Mouse (Mus musculus): Measurements from ENCODE around the gene Dnmt3l. TPM values are rescaled to one million over a fixed set of nuclear protein-coding genes. Genes with fewer than 3 reads are reported as not detected.

The Dnmt3l gene
- total RNA-seq, 4 experiments from 2014 or later: 4.3 to 41.2 (median 20.8) TPM

GRCm38 (mm10) chr10:78037139-78037538, 4.6 kb upstream of the Dnmt3l start:
- no peak for DNase-seq

DNA sequence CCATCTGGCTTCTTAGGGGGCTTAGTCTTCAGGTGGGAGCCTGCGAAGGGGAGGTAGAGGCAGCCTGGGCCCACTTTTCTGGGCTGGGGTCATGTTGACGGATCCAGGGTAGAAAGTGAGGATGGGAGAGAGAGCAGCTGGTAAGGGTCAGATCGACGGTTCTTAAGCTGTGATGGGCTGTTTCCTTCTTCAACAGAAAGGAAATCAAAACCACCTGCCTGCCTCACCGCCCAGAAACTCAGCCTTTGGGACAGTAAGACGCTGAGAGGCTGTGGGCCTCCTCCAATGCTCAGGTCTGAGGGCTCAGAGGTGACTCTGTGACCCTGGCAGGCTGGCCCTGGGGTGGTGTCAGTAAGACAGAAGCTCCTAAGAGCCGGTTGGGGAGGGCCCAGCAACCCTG, 349 bp downstream of the Dnmt3l start:
- no peak for DNase-seq

DNA sequence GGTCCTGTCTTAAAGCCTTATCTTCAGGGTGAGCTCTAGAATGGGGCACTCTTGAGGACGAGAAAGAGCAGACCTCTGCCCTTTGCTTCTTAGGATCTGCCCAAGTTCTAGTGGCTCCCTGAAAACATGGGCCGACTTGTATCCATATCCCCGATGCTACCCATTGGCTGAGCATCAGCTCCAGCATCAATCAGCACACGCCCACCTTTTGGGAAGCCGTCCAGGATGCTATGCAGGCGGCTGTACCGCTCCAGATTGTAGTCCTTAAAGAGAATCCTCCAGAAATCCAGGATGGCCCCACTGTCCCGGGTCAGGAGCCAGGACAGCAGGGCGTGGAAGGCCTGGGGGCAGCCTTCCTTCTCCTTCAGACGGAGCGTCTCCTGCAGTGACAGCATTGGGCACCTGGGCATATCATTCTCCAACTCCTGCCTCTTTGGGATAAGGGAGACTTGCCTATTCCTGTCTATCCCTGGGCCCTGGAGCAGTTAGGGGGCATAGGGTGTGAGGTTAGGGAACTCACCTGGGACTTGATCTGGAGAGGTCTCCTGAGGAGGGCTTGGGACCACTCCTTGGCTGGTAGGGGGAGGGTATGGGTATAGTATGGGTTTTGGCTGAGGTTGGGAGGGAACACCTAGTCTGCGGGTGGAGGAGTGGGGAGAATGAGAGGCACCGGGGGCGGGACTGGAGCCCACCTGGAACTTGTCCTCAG, 1.1 kb downstream of the Dnmt3l start:
- DNase-seq: no peak

DNA sequence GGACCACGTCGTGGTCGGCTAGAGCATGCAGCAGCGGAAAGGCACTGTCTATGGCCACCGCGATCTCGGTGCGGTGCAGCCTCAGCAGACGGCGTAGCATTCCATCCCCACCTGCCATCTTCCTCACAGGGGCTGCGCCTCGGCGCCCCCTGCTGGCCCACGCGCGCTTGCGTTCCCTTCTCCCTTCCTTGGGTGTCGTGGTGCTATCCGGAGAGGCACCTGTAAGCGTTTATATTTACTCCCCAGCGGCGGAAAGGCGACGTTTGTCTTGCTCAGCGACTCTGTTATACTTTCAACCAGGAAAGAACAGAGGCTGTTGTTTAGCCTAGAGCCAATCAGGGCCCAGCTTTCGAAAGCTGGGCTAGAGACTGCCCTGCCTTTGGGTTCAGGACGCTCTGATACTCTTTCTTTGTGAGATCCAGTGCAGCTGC, 1.7 kb downstream of the Dnmt3l start, which contains the start of gene Aire:
Gene Aire, minus strand, starts transcription at position 205 of the 431 bp plus-strand sequence.
- no peak for DNase-seq

GRCm38 (mm10) chr10:78044531-78044930, 2.8 kb downstream of the Dnmt3l start:
- no peak for DNase-seq

GRCm38 (mm10) chr10:78046388-78046787, 4.6 kb downstream of the Dnmt3l start:
- DNase-seq: no peak

DNA sequence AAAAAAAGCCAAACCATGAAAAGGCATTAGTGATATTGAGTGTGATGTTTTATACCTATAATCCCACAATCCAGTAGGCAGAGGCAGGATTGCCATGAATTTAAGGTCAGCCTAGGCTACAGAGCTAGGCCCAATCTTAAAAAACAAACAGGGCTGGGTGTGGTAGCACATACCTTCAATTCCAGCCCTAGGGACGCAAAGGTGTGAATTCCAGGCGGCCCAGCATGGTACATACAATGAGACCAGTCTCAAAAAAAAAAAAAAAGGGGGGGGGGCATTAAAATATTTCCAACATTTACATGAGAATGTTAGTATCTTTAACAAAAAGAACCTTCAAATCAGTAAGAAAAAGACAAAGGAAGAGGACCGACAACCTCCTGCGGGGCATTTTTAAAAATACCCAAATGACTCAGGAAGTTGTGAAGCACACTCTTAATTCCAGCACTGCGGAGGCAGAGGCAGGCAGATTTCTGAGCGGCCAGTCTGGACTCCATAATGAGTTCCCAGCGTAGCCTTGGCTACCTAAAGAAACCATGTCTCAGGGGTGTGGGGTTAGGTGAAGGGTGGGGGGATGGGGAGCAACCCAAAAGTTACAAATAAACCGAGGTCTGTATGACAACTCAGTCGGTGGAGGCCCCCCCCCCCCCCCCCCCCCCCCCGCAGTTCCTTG, 6.4 kb downstream of the Dnmt3l start:
- no peak for DNase-seq

GRCm38 (mm10) chr10:78049519-78050035, 7.8 kb downstream of the Dnmt3l start:
- DNase-seq: no peak

GRCm38 (mm10) chr10:78054633-78055565, 13.2 kb downstream of the Dnmt3l start:
- peak; percentile 61 for DNase-seq

DNA sequence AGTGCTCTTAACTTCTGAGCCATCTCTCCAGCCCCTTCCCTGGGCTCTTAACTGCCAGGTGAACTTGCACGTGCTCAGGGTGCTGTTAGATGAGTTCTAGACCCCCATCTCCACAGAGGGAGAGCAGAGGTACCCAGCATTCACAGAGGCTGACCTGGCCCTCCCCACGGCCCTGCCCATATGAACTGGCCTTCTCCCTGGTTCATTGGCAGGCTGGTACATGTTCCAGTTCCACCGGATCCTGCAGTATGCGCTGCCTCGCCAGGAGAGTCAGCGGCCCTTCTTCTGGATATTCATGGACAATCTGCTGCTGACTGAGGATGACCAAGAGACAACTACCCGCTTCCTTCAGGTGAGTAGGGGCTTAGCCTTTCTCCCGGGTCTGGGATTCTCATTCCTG, 15.3 kb downstream of the Dnmt3l start:
- no peak for DNase-seq

DNA sequence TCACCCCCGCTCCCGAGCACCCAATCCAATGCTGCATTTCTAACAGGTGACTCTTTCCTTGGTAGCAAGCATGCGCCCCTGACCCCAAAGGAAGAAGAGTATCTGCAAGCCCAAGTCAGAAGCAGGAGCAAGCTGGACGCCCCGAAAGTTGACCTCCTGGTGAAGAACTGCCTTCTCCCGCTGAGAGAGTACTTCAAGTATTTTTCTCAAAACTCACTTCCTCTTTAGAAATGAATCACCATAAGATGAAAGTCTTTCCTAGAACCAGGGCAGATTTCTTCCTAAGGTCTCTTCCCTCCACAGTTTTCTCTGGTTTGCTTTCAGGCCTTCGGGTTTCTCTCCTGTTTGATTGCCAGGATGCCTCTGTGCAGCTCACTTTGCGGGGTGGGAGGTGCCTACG, 21.4 kb downstream of the Dnmt3l start:
- no peak for DNase-seq

DNA sequence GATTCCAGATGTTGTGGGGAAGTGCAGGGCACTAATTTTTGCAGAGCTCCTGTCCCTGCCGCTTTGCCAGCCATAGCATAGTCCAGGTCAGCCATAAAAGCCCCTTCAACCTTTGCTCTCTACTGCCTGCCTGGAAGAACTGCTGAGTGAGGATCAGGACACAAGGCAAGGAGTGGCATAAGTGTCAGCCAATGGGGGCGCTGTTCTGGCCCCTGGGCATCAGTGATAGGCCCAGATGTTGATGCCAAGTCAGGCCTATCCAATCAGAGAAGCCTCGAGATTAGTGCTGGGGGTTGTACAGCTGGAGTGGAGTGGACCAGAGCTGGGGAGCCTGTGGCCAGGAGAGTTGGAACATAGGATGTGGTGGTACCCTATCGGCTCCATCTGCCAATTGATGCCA, 25.5 kb downstream of the Dnmt3l start:
- DNase-seq: no peak

DNA sequence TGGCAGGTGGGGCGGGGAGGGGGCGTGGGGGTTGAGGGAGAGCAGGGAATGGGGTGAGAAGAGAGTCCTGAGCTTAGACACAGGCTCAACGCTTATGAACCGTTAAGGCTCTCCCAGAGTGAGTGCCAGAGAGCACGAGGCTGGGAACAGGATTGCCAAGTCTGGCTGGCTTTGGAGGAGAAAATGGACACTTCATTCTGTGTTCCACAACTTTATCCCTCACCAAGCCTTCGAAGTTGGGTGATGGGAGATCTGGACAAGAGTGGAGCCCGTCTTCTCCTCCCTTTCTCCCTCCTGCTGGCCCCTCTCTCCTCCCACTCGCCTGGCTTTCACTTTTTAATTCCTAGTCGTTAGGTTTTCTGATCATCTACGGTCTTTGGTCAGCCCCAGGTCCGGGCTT, 26.8 kb downstream of the Dnmt3l start:
- DNase-seq: no peak

DNA sequence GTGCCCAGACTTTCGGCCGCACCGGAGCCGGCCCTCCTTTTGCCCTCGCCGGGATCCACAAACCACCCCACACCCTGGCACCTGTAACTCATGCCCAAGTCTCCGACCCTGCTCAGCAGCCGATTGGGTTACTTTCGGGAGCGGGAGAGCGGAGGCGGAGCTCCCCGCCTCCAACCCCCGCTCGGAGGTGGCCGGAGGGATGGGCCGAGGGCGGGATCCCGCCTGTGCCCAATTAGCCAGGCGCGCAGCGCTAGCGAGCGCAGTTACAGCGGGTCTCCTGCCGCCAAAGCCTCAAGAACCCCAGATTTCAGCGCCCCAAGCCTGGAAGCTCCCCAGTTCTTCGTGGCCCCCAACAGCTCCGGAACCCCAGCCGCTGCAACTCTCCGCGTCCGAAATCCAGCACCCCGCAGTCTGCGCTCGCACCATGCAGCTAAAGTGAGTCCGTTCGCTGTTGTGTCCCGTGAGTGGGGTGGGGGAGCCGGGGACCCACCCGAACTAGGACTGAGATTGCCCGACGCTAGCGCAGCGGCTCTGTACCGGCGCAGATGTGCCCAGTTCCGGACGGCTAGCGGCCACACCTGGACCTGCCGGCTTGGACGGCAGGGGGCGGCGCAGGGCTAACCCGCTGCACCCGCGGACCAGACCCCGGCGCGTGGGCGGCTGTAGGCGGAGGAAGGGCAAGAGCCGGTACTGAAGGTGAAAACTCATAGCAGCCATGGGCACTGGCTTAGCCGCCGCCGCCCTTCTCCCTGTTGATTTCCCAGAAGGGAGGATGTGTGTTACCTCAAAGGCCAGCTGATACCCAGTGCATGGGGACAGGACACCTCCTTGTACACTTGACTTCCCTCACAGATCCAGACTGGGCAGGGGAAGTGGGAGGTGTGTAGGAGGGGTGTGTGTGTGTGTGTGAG, 27.6 kb downstream of the Dnmt3l start, which contains the start of gene Icosl:
Gene Icosl, plus strand, starts transcription at position 202 of the 911 bp plus-strand sequence.
- DNase-seq: peak; percentile 81

DNA sequence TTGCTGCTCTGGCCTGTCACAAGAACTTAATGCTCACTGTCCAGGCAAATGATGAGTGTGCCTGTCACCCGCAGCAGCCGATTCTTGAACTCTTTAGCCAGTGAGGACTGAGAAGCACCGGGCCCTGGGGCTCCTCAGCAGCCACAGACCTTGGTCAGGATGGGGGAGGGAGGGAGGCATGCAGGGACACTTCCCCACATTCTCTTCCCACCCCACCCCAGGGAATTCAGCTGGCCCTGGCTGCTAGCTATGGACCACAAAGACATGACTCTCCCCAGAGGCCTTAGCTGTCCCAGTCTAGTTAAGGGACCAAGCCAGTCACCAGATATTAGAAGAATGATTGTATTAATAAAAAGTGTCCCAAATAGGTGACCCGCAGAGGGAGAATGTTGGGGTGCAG, 32.4 kb downstream of the Dnmt3l start:
- no peak for DNase-seq

DNA sequence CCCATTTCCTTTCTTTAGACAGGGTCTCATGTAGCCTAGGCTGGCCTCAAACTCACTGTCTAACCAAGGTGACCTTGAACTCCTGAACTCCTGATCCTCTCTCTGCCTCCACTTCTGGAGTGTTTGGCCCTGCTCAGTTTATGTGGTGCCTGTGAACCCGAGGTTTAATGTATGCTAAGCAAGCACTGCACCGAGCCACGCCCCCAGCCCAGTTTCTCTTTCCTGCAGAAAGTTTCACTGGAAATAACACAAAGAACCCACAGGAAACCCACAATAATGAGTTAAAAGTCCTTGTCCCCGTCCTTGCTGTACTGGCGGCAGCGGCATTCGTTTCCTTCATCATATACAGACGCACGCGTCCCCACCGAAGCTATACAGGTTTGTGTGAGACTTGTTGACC, 33.2 kb downstream of the Dnmt3l start:
- no peak for DNase-seq

GRCm38 (mm10) chr10:78077862-78078261, 36.1 kb downstream of the Dnmt3l start:
- DNase-seq: no peak

DNA sequence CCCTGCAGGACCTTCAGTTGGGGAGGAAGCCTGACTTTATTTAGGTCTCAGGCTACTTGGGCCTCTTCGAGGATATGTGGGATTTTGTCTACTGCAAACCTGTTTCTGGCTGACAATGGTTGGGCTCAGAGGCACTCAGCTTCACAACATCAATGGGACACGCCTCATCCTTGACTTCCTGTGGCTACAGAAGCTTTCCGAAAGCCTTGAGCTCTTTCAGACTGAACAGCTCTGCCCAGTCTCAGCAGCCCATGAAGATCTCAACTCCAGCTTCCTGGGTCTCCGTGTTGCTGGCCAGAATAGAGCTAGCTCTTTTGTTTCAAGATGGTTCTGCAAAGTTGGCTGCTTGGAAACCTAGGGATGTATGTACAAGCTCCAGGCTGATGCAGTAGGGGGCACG, 36.5 kb downstream of the Dnmt3l start:
- no peak for DNase-seq

DNA sequence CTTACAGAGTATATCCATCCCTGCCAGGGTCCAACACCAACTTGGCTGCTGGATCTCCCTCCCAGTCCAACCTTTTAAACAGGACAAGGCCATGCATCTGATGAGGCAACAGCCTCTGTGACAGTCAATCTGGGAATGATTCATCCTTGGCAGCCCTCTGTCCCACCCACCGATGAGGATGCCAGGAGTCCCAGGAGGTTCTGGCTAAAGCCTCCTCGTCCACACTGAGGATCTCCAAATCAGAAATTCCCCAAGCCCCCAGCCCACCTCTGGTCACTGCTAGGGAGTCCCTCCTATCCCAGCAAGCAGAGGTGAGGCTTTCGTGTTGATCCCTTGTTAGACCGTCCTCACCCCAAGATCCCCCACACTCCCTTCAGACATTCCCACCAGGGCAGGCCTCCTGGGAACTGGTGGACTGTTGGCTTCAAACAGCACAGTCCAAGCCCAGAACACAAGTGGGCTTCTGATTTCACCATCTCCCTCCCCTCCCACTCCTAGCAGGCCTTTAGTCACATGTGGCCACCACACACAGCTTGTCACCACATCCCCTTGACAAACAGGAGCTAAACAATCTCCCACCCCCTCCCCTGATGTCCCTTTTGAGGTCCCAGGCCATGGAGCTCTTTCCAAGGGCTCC, 38.3 kb downstream of the Dnmt3l start:
- DNase-seq: peak; percentile 88

DNA sequence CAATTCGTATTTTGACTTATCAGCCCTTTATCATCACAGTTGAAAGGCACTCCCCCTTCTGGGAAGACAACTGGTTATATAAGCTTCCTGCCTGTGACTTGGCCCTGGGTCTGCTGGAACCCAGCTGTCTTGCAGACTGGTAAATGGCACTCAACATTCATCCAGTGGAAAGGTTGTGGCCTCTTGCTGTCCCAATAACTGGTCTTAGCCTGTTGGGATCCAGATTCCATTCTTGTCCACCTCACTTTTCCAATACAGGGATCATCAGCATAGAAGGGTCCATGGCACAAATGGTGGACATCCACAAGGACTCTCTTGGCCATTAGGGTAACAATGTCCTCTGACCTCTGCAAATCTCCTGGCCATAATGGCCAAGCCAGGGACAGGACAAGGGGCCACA, 42.3 kb downstream of the Dnmt3l start:
- DNase-seq: no peak

DNA sequence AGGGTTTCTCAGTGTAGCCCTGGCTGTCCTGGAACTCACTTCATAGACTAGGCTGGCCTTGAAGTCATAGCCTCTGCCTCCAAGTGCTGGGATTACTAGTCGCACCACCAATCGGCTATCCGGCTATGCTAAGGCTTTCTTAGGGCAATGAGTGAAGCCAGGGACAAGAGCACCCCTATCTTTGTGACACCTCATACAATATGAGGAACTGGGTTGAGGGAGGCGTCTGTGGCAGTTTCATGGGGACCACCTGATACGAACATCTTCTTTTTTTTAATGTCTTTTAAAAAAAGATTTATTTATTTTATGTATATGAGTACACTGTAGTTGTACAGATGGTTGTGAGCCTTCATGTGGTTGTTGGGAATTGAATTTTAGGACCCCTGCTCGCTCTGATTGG, 44.0 kb downstream of the Dnmt3l start:
- no peak for DNase-seq
